Mouse (Mus musculus) kidney, postnatal 25 days (tissue): ENCODE results near the gene Jade2.

ENCODE experiments used
- DNase-seq, 2 experiments: peaks; one replicate each; pipeline ENCODE4 v3.0.0; 2021; ENCODE audit warnings: mixed read lengths in 2 of 2

The Jade2 gene

DNA sequence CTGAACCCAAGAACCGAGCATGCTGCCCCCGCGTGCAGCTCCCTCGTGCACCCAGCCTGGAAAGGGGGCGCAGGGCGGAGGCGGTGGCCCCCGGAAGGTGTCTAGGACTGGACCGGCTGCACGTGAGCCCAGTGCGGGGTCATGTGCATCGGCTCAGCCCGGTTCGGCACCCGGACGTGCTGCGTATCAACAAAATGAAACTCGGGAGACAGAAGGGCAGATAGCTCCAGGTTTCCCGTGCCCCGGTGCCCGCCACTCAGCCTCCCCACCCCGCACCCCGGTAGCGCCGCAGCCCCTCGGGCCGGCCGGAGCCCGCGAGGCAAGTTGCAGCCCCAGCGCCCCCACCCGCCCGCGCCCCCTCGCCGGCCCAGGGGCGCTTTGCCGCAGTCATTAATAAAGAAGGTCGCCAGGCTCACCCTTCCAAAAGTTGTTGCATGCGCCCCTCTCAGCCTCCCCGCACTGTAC lies 805 bp downstream of the Jade2 start:
- DNase-seq = peak in 1 of 2 experiments; percentile 64

DNA sequence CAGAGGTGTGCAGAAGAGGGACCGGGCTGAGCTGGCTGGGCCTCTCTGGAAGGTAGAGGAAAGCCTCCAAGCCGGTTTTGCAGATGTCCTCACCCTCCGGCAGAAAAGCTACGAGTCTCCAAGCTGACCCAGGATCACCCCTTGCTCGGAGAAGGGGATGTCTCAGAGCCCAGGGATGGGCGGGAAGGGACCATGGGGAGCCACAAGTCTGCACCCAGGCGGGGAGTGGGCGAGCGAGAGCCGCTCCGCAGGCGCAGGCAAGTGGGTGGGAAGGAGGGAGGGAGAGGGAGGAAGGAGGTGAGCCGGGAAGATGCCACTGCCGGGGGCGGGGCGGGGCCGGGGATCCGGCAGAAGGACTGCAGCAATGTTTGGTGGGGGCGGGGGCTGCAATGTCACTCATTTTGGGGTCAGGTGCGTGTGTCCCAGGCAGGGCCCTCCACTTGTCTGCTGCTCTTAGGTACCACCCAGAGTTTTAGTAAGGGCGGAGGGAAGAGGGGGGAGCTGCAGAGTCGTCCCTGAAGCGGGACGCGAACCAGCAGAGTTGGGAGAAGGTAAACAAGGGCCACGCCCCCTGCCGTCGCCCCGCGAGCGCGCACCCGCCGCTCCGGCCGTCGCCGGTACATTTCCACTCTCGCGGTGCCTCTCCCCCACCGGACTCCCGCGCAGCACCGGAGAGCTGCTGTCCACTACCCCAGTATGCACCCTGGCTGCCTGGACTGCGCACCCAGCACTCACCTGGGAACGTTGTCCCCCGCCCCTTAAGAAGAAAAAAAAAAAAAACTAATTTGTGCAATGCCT lies 1.4 kb downstream of the Jade2 start:
- peak; percentile 82 to 90 for DNase-seq

DNA sequence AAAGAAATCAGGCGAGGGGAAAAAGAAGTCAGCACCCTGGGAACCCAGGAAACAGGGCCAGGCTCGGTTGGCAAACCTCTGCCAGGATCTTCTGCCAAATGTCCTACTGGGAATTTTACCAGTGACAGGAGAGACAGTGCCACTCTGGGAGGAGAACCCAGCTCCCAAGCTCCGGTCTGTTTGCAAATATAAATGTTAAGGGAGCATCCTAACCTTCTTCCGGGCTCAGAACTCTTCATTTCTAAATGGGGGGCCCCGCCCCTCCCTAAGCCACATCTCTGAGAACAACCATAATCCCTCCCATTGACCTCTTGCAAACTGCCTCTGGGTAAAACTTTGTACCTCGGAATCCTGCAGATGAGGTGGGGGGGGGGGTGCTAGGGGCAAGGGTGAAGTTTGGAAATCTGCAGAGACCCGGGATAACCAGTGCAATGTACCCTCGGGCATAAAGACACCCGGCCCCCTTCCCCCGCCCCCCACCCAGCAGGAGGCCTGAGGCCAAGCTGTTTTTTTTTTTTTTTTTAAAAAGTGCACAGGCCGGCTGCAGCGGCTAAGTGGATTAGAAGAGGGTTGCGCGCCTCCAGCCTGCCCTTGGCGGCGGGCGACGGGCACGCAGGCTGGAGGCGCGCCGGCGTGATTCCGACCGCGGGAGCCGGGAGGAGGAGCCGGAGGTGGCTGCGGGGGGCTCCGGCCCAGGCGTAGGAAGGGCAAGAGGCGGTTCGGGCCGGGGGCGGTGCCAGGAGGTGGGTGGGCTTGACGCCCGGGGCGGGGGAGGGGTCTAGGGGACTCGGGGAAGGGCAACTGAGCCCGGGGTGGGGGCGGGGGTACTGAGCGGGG lies 2.3 kb downstream of the Jade2 start:
- peak; percentile 81 to 93 for DNase-seq

DNA sequence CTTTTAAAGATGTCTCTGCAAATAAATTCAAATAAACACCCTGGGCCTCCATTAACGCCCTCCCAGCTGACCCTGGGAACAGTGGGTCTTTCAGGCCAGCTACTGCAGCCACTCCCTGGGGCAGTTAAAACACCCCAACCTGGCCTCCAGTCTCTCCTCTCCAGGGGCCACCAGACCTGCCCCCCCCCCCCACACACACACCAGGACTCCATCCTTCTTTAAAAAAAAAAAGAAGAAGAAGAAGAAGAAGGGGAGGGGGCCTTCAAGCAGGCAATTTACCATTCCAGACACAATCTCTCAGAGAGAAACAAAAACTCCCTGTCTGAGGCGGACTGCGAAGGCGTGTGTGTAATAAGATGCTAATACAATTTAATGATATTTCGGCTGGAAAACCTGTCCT lies 4.9 kb downstream of the Jade2 start:
- no peak for DNase-seq

DNA sequence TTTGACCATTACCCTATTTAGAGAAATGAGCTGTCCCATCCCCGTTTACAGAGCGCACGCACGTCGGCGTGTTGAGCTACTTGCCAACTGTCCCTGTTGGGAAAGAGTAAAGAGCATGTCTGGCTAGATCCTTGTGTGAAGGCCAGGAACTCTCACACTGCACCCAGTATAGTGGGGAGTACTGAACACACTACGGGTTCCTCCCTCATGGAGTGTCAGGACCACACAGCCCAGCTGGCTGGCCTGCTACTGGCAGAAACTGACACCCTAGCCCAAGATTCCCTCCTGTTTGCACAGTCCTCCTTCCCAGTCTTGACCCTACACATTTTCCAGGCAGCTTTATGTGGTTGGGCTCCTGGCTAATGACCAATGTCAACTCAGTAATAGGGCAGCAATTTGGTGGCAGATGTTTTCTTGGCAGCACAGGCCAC lies 5.3 kb downstream of the Jade2 start:
- peak; percentile 10 to 58 for DNase-seq

DNA sequence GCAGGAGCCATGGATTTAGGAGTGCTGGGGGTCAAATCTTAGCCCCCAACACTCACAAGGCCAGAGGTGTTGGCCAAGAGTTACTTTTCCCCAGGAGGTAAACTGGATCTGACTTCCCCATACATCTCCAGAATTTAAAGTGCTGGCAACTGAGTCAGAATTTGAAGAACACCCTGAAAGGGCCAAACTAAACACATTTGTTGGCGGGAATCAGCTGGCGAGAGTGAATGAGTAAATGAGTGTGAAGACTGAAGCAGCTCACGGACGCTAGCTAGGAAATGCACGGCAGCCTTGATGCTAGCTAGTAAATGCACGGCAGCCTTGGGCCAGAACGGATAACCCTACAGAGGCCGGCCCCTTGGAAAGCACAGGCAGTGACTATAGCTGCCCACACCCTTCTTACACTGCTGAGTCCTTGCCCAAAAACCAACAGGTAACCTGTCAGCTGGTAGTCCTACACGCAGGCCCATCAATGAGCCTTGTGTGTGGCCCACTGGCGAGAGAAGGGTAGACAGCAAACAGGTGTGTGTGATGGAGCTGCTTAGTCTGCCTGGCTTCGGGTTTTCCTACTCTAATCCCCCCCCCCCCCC lies 6.6 kb downstream of the Jade2 start:
- no peak for DNase-seq

DNA sequence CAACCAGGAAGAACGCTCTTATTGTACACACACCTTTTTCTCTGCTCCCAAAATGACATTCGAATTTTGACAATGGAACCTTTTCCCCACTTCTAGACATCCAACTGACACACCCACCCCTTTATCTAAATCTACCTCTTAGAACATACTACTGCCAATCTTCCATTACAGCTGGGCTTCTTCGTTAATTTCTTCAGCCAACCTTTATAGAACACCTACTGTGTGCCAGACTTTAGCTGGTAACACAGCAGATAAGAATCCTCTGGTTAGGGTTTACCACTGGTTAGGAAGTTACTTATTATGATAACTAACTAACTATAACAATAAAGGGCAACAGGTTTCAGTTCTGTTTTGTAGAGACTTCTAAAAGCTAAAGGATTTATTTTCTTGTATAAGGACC lies 9.1 kb downstream of the Jade2 start:
- DNase-seq = no peak

DNA sequence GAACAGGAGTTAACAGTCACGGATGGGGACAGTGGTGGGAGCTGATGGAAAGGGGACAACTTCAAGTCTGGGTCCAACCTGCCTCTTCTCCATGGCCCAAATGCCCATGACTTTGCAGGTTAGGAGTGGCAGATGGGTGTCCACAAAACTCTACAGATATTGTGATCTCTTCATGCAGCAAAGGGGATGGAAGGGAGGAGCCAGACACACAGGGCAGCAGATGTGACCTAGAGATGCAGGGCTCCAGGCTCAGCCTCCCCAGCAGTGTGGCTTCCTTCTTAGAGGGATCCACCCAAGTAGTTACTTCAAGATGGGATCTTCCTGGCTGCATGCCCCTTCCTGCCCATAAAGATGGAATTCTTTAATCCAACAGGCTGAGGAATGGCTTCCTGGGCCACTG lies 9.6 kb downstream of the Jade2 start:
- no peak for DNase-seq

DNA sequence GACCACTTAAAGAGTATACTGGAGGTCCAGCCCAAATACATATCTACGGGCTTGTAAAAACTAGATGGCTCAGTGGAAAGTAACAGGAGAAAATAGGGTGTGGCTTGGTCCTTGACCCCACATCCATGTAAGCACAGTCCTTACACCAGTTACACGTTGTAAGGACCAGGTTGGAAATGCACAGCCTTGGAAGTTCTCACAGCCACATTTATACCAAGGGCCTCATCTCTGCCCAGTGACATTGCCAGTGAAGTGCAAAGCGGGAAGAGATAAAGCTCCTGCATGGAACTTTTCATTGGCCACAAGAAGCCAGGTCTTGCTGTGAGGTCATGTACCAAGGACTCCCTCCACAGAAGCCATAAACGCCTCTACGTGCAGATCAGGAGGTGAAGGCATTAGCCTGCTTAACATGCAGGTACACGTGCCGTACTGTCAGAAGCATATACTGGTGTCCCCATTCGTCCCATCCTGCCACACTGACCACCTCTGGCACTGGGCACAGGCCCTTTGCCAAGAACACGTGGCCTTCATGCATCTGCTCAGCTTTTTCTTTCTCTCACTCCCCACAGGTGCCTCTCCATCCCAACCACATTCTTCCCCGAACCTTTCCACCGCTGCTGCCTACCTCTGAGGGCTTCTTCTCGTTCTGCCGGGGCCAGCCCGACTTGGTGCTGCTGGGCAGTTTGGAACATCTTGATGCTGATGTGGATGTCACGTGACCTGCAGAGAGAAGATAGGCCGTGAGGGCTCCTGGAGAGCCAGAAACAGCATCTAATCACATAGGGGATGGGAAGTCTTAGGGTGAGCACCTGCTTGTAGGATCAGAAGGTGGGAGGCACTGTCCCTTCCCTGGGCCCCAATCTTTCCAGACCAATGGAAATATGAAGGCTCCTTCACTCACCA lies 11.2 kb downstream of the Jade2 start:
- DNase-seq = no peak

DNA sequence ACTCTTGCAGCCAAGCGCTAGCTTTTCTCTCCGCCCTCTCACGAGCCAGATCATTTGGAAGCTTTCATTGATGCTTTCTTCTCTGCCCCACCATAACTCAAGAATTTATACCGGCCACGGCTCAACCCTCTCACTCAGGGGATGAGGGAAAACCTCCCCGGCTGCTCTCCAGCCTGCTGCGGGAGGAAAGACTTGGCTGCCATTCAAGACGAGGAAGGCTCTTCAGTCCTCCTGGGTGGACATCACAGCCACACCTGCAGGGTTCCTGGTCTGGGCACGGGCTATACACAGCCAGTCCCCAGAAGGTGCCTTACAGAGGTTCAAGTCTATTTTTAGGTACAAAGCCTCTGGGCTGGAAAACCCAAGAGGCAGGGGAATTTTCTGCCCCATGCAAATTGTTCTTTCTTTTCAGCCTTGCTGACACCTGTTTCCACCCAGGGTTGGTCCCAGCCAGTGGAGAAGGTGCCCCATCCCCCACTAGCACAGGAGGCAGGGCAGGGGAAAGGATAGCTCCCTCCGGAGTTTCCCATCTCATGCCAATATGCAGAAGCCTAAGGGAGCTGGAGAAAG lies 12.8 kb downstream of the Jade2 start:
- no peak for DNase-seq

DNA sequence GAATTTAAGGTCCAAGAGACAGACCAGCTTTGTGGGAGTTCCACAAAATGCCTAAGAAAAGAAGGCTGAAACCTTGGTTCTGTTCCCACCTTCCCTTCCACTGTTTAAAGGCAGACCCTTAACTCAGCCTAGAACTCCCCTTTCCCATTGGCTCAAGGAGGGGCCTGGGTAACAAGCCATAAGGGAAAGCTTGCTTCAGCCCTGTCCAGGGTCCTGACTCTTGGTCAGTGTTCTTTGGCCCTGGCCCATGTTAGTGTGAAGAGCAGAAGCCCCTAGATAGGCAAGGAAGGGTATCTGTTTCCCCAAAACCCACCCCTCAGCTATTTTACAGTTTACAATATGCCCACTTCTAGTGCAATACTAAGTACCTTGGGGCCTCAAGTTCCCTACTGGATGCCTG lies 13.6 kb downstream of the Jade2 start:
- no peak for DNase-seq

DNA sequence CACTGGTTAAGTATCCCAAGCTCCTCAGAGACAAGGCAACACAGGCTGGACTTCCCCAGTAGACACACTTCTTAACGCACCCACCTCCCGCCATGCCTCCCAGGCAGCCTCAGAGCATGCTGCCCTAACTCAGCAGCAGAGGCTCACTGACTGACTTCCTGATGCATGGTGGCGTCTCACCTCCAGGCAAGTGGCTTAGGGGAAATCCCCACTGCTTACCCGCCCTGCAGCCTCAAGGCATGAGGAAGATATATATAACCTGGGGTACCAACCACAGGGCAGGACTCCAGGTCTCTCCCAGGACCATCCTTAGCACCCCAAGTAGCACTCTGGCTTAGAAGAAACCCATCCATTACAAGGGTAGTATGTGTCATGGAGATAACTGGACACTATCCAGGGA lies 14.3 kb downstream of the Jade2 start:
- no peak for DNase-seq

DNA sequence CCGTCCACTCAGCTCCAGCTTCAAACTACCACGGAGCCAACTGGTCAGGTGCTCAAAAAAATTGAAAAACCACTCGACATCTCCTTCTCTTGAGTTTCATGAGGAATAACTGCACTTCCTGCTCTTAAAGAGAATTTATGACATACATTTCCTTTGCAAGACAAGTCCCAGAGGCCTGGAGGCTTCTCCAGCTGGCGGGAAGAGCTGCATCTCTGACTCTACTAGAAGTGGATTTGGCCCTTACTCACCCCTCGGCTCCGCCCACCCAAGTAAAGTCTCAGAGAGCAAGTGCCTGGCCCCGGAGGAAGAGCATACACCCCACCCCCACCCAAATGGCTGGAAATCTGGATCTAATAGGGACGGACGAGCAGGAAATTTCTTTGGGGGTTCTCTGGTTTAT lies 16.3 kb downstream of the Jade2 start:
- DNase-seq = peak; percentile 66 to 84

DNA sequence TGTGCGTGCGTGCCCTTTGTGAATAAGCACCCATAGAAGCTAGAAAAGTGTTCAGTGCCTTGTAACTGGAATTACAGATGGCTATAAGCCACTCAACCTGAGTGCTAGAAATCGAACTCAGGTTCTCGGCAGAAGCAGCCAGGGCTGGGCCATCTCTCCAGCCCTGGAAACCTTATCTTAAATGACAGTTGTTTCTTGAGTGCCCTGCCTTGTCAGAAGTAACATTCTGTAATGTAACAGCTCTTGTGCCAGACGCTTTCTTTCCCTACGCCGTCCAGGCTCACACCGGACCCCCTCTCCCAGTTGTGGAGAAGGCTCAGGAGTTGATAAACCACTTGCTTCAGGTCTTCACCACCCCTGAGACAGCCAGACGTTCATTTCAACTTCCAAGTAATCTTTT lies 16.8 kb downstream of the Jade2 start:
- DNase-seq = no peak

DNA sequence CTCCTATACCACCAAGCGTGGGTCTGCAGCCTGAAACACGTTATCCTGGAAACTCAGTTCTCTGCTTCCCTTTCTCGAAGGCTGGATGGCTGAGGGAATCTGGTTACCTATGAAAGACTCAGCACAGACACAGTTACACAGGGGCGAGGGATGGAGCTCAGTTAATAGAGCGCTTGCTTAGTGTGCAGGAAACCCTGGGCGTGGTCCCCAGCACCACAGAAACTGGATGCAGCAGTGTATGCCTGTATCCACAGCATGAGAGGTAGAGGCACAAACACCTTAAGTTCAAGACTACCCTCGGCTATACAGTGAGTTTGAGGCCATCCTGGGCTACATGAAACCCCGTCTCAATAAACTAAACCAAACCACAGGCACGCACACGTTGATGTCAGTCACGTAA lies 17.5 kb downstream of the Jade2 start:
- DNase-seq = no peak

DNA sequence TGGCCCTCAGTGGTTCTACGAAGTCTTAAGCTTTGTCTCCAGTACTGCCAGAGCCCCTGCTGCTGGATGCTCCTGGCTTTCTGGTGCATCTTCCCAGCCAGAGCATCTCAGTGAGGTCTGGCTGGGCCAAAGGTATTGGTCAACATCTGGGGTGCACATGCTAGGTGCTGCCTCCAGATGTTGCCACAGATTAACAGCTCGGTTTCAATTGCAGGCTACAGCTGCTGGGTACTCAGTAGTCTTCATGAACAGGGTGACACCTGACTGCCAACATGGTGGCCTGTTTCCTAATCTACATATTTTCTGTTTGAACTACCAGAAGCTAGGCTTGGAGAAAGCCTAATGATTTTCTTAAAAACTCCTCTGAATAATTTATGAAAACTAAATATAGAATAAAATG lies 18.3 kb downstream of the Jade2 start:
- DNase-seq = no peak

DNA sequence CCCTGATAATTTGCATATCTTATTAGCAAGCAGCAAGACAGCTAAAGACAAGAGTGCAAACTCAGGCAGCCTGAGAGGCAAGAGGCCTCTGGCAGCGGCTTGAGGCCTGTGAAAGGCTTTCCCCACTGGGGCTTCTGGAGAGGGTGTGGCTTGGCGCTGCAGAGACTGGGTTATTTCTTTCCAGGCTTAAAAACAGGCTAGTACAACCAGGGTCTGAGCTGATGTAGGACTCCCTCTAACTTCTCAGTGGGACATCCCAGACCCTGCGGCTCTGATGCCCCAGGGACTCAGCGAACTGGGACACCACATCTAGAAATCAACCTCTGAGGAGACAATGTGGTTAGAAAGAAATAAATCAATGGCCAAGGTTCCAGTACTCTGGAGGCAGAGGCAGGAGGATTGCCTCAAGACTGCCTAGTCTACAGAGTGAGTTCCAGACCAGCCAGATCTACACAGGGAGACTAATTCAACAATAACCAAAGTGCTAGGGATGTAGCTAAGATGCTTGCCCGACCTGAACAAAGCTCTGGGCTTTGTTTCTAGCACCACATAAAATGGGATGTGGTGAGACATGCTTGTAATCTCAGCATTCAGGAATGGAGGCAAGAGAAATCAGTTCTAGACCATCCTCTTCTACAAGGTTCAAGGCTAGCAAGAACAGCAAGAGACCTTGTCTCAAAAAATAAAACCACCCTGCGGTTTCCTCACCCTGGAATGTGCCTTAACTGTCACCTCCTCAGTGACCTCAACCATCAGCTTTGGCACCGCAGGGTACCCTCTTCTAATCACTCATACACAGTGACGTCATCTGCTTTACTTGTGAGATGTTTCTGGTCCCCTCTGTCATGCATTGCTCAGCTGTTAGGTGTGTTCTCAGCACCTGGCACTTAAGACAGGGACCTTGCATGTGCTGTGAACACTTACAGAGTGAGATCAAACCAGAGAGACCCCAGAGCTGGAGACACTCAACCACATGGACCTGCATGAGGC lies 20.0 kb downstream of the Jade2 start:
- DNase-seq = no peak

DNA sequence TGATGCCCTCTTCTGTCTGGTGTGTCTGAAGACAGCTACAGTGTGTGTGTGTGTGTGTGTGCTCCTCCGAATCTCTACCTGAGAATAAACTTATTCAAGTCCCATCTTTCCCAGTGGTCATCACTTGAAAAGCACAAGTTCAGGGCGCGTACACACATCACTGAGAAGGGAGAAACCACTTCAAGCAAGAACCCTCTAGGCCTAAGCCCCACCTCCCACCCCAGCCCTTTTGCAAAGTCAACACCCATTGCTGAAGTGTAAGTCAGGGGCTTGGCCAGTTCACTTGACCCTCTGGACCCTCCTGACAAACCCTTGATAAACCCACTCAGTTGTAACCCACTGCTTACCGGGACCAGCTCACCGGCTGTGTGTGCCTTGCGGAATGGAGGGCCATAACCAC lies 20.9 kb downstream of the Jade2 start:
- DNase-seq = no peak

DNA sequence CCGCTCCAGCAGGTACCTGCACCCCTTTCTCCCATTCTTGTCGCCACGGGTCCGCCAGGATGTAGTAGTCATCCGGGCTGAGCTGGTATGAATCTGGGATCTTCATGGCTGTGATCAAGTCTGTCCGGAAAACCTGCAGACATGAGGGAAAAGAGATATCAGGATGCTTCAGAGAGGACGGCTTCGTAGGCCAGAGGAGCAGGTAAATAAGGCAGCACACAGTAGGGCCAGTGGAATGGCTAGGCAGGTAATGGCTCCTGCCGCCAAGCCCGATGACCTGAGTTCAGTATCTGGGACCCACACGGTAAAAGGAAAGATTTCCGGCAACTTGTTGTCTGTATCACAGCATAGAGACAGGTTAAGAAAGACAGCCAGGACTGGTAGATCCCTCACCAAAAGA lies 21.9 kb downstream of the Jade2 start:
- DNase-seq = no peak

DNA sequence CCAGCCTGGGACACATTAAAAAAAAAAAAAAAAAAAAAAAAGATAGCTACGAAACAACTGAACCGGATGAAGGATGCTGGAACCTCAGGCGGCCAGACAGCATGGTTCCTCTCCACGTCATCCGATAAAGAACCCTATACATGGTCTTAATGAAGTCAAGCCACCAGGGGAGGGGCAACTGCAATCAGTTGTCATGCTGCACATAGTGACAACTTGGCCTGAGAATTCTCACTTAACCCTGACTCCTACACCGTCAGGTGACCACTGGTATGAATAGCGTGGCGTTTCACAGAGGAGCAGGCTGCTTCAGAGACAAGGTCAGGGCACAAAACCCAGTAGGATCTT lies 23.4 kb downstream of the Jade2 start:
- no peak for DNase-seq
